Mouse (Mus musculus) kidney, postnatal 0 days (tissue): ENCODE measurements around the gene Vldlr. TPM values are rescaled to one million over a fixed set of nuclear protein-coding genes. Genes with fewer than 3 reads are reported as not detected.

ENCODE experiments used
- ATAC-seq: fragments of 200-750 bp; cut with Nextera tagmentation; replicated peaks from 2 replicates; pipeline ENCODE4 v1.8.0; 2017; ENCODE audit warnings: low read depth, moderate number of reproducible peaks, moderate TSS enrichment, moderate library complexity; ENCODE audit not compliant: low FRiP score
- DNase-seq: peaks from one replicate; pipeline ENCODE4 v3.0.0-alpha.2; 2016; ENCODE audit warnings: low spot score
- H3K27ac ChIP-seq: fragments of 300-500 bp; sonication (generic); 2 replicates; pipeline ENCODE4 v1.5.1; 2014; ENCODE audit warnings: mild to moderate bottlenecking
- H3K27me3 ChIP-seq: fragments of 300-500 bp; sonication (generic); 2 replicates; pipeline ENCODE4 v1.6.1; 2014; ENCODE audit warnings: low read length, mixed read lengths; ENCODE audit not compliant: insufficient read depth
- H3K36me3 ChIP-seq: fragments of 300-500 bp; sonication (generic); 2 replicates; pipeline ENCODE4 v1.6.1; 2014; ENCODE audit warnings: low read length, mixed read lengths; ENCODE audit not compliant: insufficient read depth
- H3K4me1 ChIP-seq: fragments of 300-500 bp; sonication (generic); replicated peaks from 2 replicates; pipeline ENCODE4 v1.6.1; 2014; ENCODE audit warnings: antibody characterized with exemption, low read length, mixed read lengths; ENCODE audit not compliant: insufficient read depth
- H3K4me2 ChIP-seq: fragments of 300-500 bp; sonication (generic); 2 replicates; pipeline ENCODE4 v1.6.1; 2014; ENCODE audit warnings: mild to moderate bottlenecking, low read length, moderate library complexity, mixed read lengths
- H3K4me3 ChIP-seq: fragments of 300-500 bp; sonication (generic); replicated peaks from 2 replicates; pipeline ENCODE4 v1.5.1; 2014; ENCODE audit warnings: low read depth, low read length
- H3K9ac ChIP-seq: fragments of 300-500 bp; sonication (generic); 2 replicates; pipeline ENCODE4 v1.6.1; 2014; ENCODE audit warnings: low read depth, low read length
- H3K9me3 ChIP-seq: fragments of 300-500 bp; sonication (generic); replicated peaks from 2 replicates; pipeline ENCODE4 v1.6.1; 2016; ENCODE audit warnings: low read length, inconsistent platforms, mixed read lengths
- CTCF ChIP-seq: IDR thresholded peaks from 2 replicates; pipeline ENCODE4 v1.5.1; 2016; ENCODE audit warnings: antibody characterized with exemption, low read depth, mild to moderate bottlenecking, moderate library complexity
- WGBS: fragments of 180-500 bp; shearing (Covaris S2); extraction: QIAGEN DNeasy Blood & Tissue Kit; methylation state at CpG from one replicate; pipeline ENCODE4 v1.1.7; 2014; 5-methylcytosine and 5-hydroxymethylcytosine counted together
- polyA plus RNA-seq: library from polyadenylated mRNA; unstranded; fragments of >200 nt; fragmentation: Nextera tagmentation; extraction: Ambion mirVana; gene quantifications from 2 replicates; pipeline ENCODE4 v1.2.1, GENCODE M21; 2015

Vldlr gene
- polyA plus RNA-seq, 1 experiment from 2014 or later = 41.8 TPM

DNA sequence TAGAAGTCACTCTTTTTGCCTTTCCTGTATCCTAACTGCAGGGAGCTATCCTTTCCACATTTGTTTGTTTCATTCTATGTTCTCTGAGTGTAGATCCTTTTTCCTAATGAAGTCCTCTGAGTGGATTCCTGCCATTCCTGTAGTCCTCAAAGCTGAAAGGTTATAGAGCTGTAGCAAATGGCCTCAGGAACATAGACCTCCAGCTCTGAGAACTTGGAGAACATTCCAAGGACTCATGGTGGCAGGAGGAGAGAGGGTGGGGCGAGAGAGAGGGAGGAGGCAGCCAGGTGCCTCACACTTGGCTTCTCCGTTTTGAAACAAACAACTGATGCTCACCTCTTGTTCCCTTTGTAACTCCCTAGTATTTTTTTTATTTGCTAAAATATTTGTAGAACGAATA, 10.3 kb downstream of the Vldlr start:
- WGBS = 67% methylated on average over 3 of the region's 3 CpGs
- no peak overlapping the region for H3K4me3 ChIP-seq
- H3K9ac ChIP-seq = no peak overlapping the region
- H3K27ac ChIP-seq = no peak overlapping the region
- no peak overlapping the region for H3K4me2 ChIP-seq
- H3K9me3 ChIP-seq = no peaks in the 10 kb centered on the region
- DNase-seq = peak; percentile 8
- H3K4me1 ChIP-seq = no peaks in the 10 kb centered on the region; the same call in 1 of the 2 replicates
- H3K36me3 ChIP-seq = peaks cover 3% of the 10 kb centered on the region; the same call in 1 of the 2 replicates
- no peak for TF ChIP-seq CTCF
- ATAC-seq = no peak
- no peaks in the 10 kb centered on the region for H3K27me3 ChIP-seq

DNA sequence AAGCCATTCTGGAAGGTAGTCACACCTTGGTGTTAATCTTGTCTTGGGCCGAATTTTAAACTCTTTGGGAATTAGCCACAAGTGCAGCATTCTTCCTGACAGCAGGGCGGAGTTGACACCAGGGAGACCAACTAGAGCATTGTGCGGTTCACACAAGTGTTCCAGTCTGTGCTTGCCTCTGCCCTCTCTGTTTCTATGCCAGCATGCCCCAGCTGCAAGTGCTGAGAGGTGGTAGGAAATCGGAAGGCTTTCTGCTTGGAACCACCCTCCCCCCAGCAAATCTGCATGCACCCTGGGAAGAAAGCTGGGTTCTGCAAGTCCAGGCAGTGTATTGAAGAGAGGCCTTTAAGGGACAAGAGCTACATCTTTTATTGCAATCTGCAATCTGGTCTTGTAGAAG, 10.8 kb downstream of the Vldlr start:
- H3K27me3 ChIP-seq = no peaks in the 10 kb centered on the region
- no peaks in the 10 kb centered on the region; the same call in 1 of the 2 replicates for H3K4me1 ChIP-seq
- no peak for TF ChIP-seq CTCF
- H3K4me3 ChIP-seq = no peak overlapping the region
- H3K4me2 ChIP-seq = no peak overlapping the region
- peaks cover 5% of the 10 kb centered on the region; the same call in 1 of the 2 replicates for H3K36me3 ChIP-seq
- H3K9ac ChIP-seq = no peak overlapping the region
- no peak for ATAC-seq
- DNase-seq = no peak
- no peaks in the 10 kb centered on the region for H3K9me3 ChIP-seq
- WGBS = 60% methylated on average over 4 of the region's 4 CpGs
- H3K27ac ChIP-seq = no peak overlapping the region

DNA sequence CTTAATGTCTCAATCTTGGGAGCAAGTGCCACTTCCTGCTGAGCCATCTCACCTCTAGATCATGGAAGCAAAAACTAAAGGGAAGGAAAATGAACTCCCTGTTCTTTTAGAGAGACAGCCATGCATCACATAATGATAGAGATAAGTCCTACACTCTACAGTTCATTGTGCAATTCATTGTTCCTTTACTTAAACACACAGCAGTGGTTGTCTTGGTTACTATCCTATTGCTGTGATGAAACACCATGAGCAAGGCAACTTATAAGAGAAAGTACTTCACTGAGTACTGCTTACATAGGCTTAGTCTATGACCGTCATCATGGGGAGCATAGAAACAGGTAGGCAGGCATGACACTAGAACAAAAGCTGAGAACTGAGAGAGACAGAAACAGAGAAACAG, 12.0 kb downstream of the Vldlr start:
- no peaks in the 10 kb centered on the region for H3K4me1 ChIP-seq
- WGBS = 91% methylated on average over 1 of the region's 1 CpGs
- H3K27me3 ChIP-seq = no peaks in the 10 kb centered on the region
- H3K9me3 ChIP-seq = no peaks in the 10 kb centered on the region
- no peak overlapping the region for H3K9ac ChIP-seq
- H3K4me2 ChIP-seq = no peak overlapping the region
- peaks cover 5% of the 10 kb centered on the region; the same call in 1 of the 2 replicates for H3K36me3 ChIP-seq
- DNase-seq = no peak
- ATAC-seq = no peak
- H3K4me3 ChIP-seq = no peak overlapping the region
- H3K27ac ChIP-seq = no peak overlapping the region
- TF ChIP-seq CTCF = no peak

DNA sequence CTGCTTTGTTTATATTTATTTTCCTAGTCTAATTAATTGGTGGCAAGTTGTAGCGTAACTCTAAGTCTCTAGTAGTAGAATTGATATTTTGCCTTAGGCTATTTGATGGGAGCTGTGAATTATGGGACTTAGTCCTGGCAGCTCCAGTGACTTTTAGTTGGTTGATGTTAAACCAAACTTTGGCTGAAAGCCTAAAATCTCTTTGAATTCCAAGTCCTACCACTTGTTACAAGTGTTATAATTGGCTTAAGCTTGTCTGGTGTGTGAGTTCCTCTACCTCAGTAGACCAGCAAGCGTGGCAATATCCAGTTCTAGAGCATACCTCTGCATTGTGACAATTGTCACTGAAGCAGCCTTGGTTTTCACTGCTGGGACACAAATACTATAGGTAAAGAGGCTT, 17.1 kb downstream of the Vldlr start:
- DNase-seq (no peak), ATAC-seq (no peak)
- Histone ChIP-seq H3K9ac (no peak overlapping the region), H3K4me3 (no peak overlapping the region), H3K9me3 (no peaks in the 10 kb centered on the region), H3K27me3 (no peaks in the 10 kb centered on the region), H3K4me1 (no peaks in the 10 kb centered on the region), H3K36me3 (peaks cover 20% of the 10 kb centered on the region; the same call in 1 of the 2 replicates), H3K27ac (no peak overlapping the region), H3K4me2 (no peak overlapping the region)
- no peak for TF ChIP-seq CTCF
- WGBS = 69% methylated on average over 2 of the region's 2 CpGs

DNA sequence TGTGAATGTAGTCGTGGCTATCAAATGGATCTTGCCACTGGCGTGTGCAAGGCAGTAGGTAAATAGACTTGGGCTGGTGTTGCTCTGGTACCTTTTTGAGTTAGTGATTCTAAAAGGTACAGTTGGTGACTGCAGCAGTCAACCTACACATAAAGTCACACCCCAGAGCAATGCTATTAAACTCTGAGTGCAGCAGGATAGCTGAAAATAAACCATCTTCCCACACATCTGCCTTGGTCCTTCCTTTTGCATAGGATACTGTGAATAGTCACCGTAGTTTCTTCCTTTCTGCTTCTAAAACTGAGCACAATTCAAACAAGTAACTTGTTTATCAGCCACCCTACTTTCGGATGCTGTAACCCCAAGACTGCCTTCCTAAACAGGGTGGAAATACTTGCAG, 23.6 kb downstream of the Vldlr start:
- 95% methylated on average over 4 of the region's 4 CpGs for WGBS
- Histone ChIP-seq H3K4me1 (no peaks in the 10 kb centered on the region), H3K36me3 (peaks cover 44% of the 10 kb centered on the region; the same call in 1 of the 2 replicates), H3K4me3 (no peak overlapping the region), H3K27me3 (no peaks in the 10 kb centered on the region), H3K4me2 (no peak overlapping the region), H3K9me3 (no peaks in the 10 kb centered on the region), H3K9ac (no peak overlapping the region), H3K27ac (no peak overlapping the region)
- DNase-seq = no peak
- ATAC-seq = no peak
- no peak for TF ChIP-seq CTCF

DNA sequence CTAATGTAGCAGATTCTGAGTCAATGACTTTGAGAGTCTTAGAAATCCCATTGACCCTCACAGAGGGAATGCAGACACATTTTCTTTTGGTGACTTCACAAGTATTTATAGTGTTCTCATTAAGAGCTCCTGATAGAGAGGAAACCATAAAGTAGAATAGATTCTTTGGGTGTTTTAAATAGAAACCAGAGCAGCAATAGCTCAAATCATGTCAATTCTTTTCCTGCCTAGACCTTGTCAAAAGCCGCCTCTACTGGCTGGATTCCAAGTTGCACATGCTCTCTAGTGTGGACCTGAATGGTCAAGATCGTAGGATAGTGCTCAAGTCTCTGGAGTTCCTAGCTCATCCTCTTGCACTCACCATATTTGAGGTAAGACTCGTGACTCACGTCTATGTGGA, 27.2 kb downstream of the Vldlr start:
- TF ChIP-seq CTCF = no peak
- H3K36me3 ChIP-seq = peaks cover 55% of the 10 kb centered on the region; the same call in 1 of the 2 replicates
- WGBS = 74% methylated on average over 4 of the region's 4 CpGs

DNA sequence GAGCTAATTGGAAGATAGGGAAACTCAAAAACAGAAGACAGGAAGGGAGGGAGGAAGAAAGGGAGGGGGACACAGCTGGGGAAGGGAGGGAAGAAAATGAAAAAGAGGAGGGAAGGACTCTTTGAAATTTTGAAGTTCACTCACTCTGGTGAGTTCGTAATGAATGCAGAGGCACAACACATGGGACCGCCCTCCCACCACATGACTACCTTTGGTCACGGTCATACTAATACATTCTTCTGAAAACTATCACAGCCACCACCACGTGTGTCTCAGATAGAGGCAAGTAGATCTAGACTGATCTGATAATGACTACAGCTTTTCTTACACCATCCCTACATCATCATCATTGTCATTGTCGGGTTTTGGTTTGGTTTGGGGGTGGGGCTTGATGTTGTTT, 38.5 kb downstream of the Vldlr start:
- ATAC-seq (no peak), DNase-seq (no peak)
- no peak overlapping the region for H3K27ac ChIP-seq
- no peaks in the 10 kb centered on the region for H3K36me3 ChIP-seq
- no peak overlapping the region for H3K4me3 ChIP-seq
- no peak overlapping the region for H3K4me2 ChIP-seq
- H3K27me3 ChIP-seq = no peaks in the 10 kb centered on the region
- H3K9me3 ChIP-seq = no peaks in the 10 kb centered on the region
- no peak for TF ChIP-seq CTCF
- 74% methylated on average over 5 of the region's 5 CpGs for WGBS
- H3K9ac ChIP-seq = no peak overlapping the region
- no peaks in the 10 kb centered on the region for H3K4me1 ChIP-seq

More for the DNA sequence above, 27.2 kb downstream of the Vldlr start:
- H3K9ac ChIP-seq = no peak overlapping the region
- no peak overlapping the region for H3K4me2 ChIP-seq
- DNase-seq = peak; percentile 12
- ATAC-seq = no peak
- no peaks in the 10 kb centered on the region for H3K27me3 ChIP-seq
- no peak overlapping the region for H3K4me3 ChIP-seq
- no peak overlapping the region for H3K27ac ChIP-seq
- no peaks in the 10 kb centered on the region for H3K4me1 ChIP-seq
- no peaks in the 10 kb centered on the region for H3K9me3 ChIP-seq
